Mouse (Mus musculus) c-Kit-negative CD71-positive TER-119-positive erythroid progenitor cells, embryonic 14.5 days (primary cell): ENCODE results near the gene Itgb7.
"Not testable (repeated sequence)": the region's sequence is repeated elsewhere in the genome, so short reads cannot be mapped to it uniquely, and the experiment has no call there.

Experiments
- DNase-seq: peaks from one replicate; pipeline ENCODE4 v3.0.0-alpha.2; 2013; ENCODE audit warnings: low read depth, low spot score

The Itgb7 gene

GRCm38 (mm10) chr15:102225619-102226018, 6.1 kb downstream of the Itgb7 start:
- DNase-seq = not testable (repeated sequence)

DNA sequence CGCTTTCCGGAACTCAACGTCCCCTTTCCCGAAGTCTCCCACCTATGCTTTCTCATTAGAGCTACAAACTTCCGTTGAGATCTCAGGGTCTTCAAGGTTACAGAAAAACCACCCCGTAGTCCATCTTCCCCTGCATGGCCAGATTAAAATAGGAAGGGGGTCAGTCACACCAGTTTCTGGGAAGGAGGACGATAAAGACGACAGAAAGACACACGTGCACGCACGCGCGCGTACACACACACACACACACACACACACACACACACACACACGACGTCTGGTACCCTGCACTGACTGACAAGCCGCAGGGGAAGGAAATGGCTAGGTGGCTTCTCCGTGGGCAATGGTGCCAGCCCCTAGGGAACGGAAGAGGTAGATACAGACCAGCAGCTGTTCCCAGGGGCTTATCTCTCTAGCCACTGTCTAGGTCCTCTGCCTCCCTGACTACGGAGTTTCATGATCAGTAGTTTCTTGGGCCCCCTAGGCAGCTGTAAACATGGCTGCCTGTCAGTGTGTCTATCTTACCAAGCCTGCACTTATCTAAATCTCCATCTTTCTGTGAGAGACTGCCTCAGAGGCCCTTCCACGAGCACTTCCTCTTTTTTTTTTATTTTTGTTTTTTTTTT, 6.6 kb downstream of the Itgb7 start:
- no peak for DNase-seq

- no peak for DNase-seq
These were observed 7.4 kb downstream of the Itgb7 start for GRCm38 (mm10) chr15:102224186-102224991.

DNA sequence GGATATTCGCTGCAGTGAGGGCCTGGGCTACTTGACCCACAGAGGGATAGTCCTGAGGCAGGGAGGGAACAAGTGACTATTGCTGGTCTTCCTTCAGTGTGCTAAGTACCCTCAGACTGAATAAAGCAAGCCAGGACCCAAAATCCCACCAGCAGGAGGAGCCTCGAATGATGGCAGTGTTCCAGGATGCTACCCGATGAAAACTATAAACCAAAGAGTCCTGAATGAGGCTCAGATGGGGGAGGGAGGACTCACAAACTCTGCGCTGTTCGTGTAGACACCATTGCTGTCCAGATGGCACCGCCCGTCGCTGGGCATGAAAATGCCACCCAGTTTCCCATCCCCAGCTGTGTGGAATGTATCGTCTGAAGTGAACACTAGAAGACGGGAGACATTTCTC, 9.4 kb downstream of the Itgb7 start:
- no peak for DNase-seq

DNA sequence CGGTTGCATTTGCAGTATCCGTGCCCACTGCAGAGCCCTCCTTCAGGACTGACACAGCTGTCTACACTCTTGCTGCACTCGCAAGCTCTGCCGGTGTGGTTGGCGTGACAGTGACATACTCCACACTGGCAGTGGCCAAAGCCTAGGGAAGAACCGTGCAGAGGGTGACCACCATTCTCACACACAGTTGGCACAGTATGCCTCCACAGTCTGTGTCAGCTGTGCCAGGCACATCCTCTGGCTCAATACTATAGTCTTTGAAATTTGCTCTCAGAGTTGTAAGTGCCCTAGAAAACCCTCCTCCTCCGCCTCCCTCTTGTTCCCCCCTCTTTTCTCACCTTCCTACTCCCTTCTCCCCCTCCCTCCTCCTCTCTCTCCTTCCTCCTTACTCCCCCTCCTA, 14.4 kb downstream of the Itgb7 start:
- DNase-seq = no peak

DNA sequence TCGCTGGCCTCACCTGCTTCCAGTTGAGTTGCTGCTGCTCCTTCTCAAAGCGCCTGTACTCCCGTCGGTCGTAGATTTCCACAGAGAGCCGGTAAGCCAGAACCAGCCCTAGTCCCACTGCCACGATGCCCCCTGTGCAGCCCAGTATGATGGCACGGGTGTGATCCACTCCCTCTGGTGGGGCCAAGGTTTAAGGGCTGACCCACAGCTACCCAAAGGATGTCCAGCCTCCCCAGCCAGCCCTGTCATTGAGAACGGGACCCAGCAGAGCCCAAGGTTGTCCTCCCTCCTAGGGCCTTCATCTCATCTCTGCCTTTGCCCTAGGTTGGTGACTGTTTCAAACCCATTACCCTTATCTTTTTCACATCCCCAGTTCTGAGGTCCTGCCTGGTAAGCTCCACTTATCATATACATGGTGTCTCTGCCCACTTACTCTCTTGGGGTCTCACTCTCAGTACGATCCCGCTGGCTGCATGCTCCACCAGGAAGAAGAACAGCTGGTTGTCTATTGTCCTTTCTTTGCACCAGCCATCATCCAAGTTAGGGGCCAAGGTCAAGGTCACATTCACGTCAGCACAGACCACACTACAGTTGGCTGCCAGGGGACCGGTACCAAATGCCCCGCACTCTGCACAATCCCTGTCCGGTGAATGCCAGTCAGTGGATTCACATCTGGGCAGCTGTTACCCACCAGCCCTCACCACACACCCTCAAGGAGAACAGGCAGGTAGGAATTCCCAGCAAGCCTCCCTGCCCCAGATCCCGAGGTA, 15.1 kb downstream of the Itgb7 start:
- DNase-seq = no peak

GRCm38 (mm10) chr15:102215624-102216023, 16.1 kb downstream of the Itgb7 start:
- no peak for DNase-seq

- DNase-seq = no peak
These were observed 17.6 kb downstream of the Itgb7 start for GRCm38 (mm10) chr15:102214132-102214531.

GRCm38 (mm10) chr15:102211895-102212294, 19.8 kb downstream of the Itgb7 start:
- no peak for DNase-seq

DNA sequence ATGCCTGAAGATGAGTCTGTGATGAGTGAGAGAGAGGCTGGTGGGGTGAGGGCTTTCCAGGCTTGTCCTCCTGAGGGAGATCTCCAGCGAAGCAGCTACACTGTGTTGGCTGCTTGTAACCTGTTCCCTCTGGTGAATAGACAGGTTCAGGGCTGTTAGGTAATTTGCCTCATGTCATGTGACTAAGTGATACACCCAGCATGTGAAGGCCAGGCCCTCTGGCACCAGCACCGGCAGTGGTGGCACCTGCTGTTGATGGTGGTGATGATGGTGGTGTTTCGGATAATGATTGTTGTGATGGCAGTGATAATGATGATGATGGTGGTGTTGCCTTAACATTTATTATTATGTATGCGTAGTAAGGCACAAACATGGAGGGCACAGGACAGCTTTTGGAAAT, 20.9 kb downstream of the Itgb7 start:
- DNase-seq = no peak

- no peak for DNase-seq
These were observed 22.6 kb downstream of the Itgb7 start for GRCm38 (mm10) chr15:102209114-102209513.

GRCm38 (mm10) chr15:102208092-102208561, 23.6 kb downstream of the Itgb7 start:
- DNase-seq = no peak

GRCm38 (mm10) chr15:102207351-102207750, 24.4 kb downstream of the Itgb7 start:
- no peak for DNase-seq

- no peak for DNase-seq
These were observed 26.0 kb downstream of the Itgb7 start for GRCm38 (mm10) chr15:102205779-102206178.

DNA sequence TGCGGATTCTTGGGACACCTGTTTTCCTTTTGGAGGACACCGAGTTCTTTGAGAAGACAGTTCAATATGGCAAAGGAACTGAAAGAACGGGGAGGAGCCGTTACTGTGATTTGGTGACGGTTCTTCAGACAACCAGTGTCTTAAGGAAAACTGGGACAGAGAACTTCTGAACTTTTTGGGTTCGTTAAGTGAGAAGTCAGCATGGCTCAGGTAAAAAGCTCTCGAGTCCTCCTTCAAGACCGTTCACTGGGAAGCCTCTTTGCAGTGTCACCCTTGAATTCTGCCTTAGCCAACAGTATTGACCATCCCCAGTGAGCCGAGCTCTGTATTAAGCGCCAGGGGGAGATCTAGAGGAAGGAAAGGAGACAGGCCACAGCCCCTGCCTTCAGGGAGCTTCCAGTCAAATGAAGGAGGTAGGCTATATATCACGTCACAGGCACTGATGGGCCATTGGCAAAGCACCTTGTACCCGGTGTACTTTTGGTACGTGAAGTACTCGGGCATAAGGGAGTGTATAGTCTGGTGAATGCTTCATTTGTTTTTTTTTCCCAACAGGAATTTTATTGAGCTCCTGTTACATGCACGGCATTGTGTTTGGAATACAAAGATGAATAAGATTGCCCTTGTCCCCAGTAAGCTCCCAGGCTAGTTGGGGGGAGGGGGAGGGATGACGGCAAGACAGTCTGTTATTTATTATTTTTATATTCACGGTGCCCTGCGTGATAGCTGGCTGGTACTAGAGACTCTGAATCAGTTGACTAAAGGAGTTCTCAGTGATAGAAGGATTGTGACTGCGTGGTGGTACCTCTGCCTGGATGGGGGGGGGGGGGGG, 26.9 kb downstream of the Itgb7 start, which contains the start of gene Csad:
Gene Csad (minus strand): TSS at position 51 of the 832 bp plus-strand sequence.
- DNase-seq = no peak

- peak; percentile 36 for DNase-seq
These were observed 27.8 kb downstream of the Itgb7 start for GRCm38 (mm10) chr15:102203835-102204381.

DNA sequence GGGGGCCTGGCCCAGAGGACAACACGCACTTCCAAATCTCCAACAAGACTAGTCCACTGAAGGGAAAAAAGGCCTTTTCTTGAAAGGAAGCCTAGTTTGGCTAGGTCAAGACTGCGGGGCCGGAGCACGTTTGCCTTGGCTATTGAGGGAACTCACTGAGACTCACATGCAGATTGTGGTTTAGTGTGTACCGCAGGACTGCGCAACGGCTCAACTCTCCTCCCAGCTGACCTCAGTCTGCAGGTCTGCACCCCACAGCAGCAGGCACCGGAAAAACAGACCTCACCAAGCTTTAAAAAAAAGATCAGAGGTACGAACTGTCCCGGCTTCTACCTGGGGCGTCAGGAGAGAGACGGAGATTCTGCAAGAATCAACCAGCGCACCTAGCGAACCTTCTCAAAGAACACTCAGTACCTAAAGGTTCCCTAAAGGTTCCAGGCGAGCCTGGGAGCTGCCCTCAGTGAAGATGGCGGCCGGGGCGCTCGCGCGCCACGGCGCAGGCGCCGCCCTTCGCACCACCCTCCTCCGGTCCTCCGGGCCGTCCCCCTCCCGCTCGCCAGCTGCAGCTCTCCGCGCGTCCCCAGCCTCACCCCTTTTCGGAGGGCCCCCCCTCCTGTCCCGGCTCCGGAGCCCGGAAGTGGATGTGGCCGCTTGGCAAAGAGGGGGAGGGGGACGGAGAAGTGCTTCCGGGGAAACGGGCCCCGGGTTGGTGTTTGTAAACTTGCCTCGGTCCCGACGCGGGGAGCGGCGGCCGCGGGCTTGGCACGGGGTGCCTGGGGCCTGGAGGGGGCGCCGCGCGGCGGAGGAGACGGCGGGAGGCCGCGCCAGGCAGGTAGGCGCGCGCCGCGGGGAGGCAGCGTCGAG, 28.5 kb downstream of the Itgb7 start, which contains the start of gene Zfp740:
Gene Zfp740 (plus strand): TSS at position 279 of the 864 bp plus-strand sequence.
- DNase-seq = peak; percentile 78

DNA sequence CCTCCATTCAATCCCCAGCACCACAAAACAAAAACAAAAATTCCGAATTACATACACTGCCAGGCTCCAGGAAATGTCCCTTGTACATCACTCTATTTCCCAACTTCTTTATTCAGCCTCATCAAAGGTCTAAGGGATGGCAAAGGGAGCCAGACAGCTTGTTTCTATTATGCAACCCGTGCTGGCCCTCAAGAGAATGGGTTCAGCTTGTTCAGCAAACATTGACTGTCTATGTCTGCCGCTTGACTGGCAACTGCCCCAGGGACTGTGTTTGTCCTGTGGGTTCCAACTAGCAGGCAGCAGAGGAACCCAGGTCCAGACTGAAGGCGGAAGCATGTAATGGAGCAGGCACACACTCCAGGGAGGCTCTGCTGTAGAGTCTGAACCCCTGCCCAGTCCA, 32.9 kb downstream of the Itgb7 start:
- DNase-seq = no peak

DNA sequence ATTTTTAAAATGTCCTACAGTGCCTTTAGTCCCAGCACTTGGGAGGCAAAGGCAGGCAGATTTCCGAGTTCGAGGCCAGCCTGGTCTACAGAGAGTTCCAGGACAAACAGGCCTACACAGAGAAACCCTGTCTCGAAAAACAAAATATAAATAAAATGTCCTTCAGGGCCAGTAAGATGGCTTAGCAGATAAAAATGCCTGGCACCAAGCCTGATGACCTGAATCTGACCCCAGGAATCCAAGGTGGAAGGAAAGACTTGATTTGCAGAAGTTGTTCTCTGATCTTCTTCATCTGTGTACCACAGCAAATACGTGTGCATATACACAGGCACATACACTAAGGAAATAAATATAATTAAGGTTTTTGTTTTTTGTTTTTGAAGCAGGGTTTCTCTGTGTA, 36.4 kb downstream of the Itgb7 start:
- no peak for DNase-seq

GRCm38 (mm10) chr15:102194439-102194838, 37.3 kb downstream of the Itgb7 start:
- no peak for DNase-seq
